Mouse (Mus musculus) ES-Bruce4 (cell line): ENCODE measurements around the gene Pole2. TPM values are rescaled to one million over a fixed set of nuclear protein-coding genes. Genes with fewer than 3 reads are reported as not detected.
"Not testable (repeated sequence)": the region's sequence is repeated elsewhere in the genome, so short reads cannot be mapped to it uniquely, and the experiment has no call there.

Experiments used
- H3K27ac ChIP-seq: 2 replicates; pipeline ENCODE4 v1.5.1; 2012; ENCODE audit warnings: low read length, inconsistent platforms; ENCODE audit not compliant: insufficient read depth
- H3K27me3 ChIP-seq: 2 replicates; pipeline ENCODE4 v1.6.1; 2012; ENCODE audit warnings: mild to moderate bottlenecking, low read length, inconsistent platforms; ENCODE audit not compliant: control insufficient read depth, poor library complexity, insufficient read depth, severe bottlenecking
- H3K36me3 ChIP-seq: 2 replicates; pipeline ENCODE4 v1.6.1; 2012; ENCODE audit warnings: inconsistent platforms, mild to moderate bottlenecking, low read length, moderate library complexity; ENCODE audit not compliant: control insufficient read depth, poor library complexity, insufficient read depth, severe bottlenecking
- H3K4me1 ChIP-seq: one replicate; pipeline ENCODE4 v1.8.1; 2011; ENCODE audit warnings: low read length; ENCODE audit not compliant: control insufficient read depth, insufficient read depth
- H3K4me3 ChIP-seq: 2 replicates; pipeline ENCODE4 v1.5.1; 2011; ENCODE audit warnings: low read depth, mild to moderate bottlenecking, low read length
- H3K9ac ChIP-seq: 2 replicates; pipeline ENCODE4 v1.6.1; 2012; ENCODE audit warnings: low read depth, mild to moderate bottlenecking, inconsistent platforms; ENCODE audit not compliant: poor library complexity, severe bottlenecking
- H3K9me3 ChIP-seq: replicated peaks from 2 replicates; pipeline ENCODE4 v1.6.1; 2012; ENCODE audit warnings: mild to moderate bottlenecking, low read length, inconsistent platforms; ENCODE audit not compliant: control insufficient read depth, poor library complexity, insufficient read depth, severe bottlenecking
- CTCF ChIP-seq: IDR thresholded peaks from one replicate; pipeline ENCODE4 v1.8.1; 2011; ENCODE audit warnings: low read depth, low read length
- EP300 ChIP-seq: IDR thresholded peaks from 2 replicates; pipeline ENCODE4 v1.6.1; 2011; ENCODE audit warnings: low read depth, low read length; ENCODE audit not compliant: insufficient read depth
- POLR2A ChIP-seq: IDR thresholded peaks from one replicate; pipeline ENCODE4 v1.8.1; 2011; ENCODE audit warnings: low read length; ENCODE audit not compliant: insufficient read depth
- polyA plus RNA-seq: library from polyadenylated mRNA; stranded (reverse); fragments of >200 nt; gene quantifications from 2 replicates; pipeline ENCODE4 v1.2.4, GENCODE M21; 2011; ENCODE audit warnings: low read depth; ENCODE audit not compliant: missing spikeins, insufficient read depth, insufficient read length

Gene Pole2
- polyA plus RNA-seq, 1 experiment: 26.6 TPM

GRCm38 (mm10) chr12:69177526-69177925 lies 50.5 kb downstream of the Pole2 start:
- no peak overlapping the region for H3K27ac ChIP-seq
- no peak overlapping the region for H3K4me3 ChIP-seq
- no peaks in the 10 kb centered on the region for H3K27me3 ChIP-seq
- peaks cover 15% of the 10 kb centered on the region for H3K36me3 ChIP-seq
- H3K9ac ChIP-seq: no peak overlapping the region
- no peaks in the 10 kb centered on the region for H3K9me3 ChIP-seq
- TF ChIP-seq EP300 (no peak), CTCF (no peak), POLR2A (no peak)
- H3K4me1 ChIP-seq: no peaks in the 10 kb centered on the region

GRCm38 (mm10) chr12:69175975-69176374 lies 52.0 kb downstream of the Pole2 start:
- Histone ChIP-seq H3K4me1 (no peaks in the 10 kb centered on the region), H3K27me3 (no peaks in the 10 kb centered on the region), H3K4me3 (no peak overlapping the region), H3K9ac (no peak overlapping the region), H3K9me3 (no peaks in the 10 kb centered on the region), H3K27ac (no peak overlapping the region), H3K36me3 (peaks cover 7% of the 10 kb centered on the region)
- TF ChIP-seq POLR2A (no peak), EP300 (no peak), CTCF (no peak)

GRCm38 (mm10) chr12:69171307-69171706 lies 56.7 kb downstream of the Pole2 start:
- Histone ChIP-seq H3K4me1 (peaks cover 2% of the 10 kb centered on the region), H3K9me3 (no peaks in the 10 kb centered on the region), H3K9ac (no peak overlapping the region), H3K36me3 (peaks cover 5% of the 10 kb centered on the region), H3K27ac (no peak overlapping the region), H3K27me3 (no peaks in the 10 kb centered on the region), H3K4me3 (no peak overlapping the region)
- TF ChIP-seq POLR2A (no peak), EP300 (no peak), CTCF (no peak)

- no peaks in the 10 kb centered on the region for H3K9me3 ChIP-seq
These were observed 59.4 kb downstream of the Pole2 start, which contains the start of gene Lrr1 for GRCm38 (mm10) chr12:69168461-69169106. Lrr1 (plus strand) TSS chr12:69168814.

GRCm38 (mm10) chr12:69167656-69168460 lies 60.1 kb downstream of the Pole2 start:
- peak overlapping the region; percentile 62 for H3K9ac ChIP-seq
- peaks cover 2% of the 10 kb centered on the region for H3K4me1 ChIP-seq
- H3K4me3 ChIP-seq: peak overlapping the region; percentile 86
- no peaks in the 10 kb centered on the region for H3K27me3 ChIP-seq
- TF ChIP-seq POLR2A: peak; percentile 44
- no peak for TF ChIP-seq CTCF
- no peak for TF ChIP-seq EP300
- H3K27ac ChIP-seq: no peak overlapping the region
- H3K36me3 ChIP-seq: no peaks in the 10 kb centered on the region
- no peaks in the 10 kb centered on the region for H3K9me3 ChIP-seq

More at GRCm38 (mm10) chr12:69168461-69169106, 59.4 kb downstream of the Pole2 start, which contains the start of gene Lrr1:
- H3K4me3 ChIP-seq: peak within 1 kb of the TSS; percentile 86
- H3K27ac ChIP-seq: no peak within 1 kb of the TSS
- peak within 1 kb of the TSS; percentile 62 for H3K9ac ChIP-seq
- H3K27me3 ChIP-seq: no peaks in the 10 kb centered on the region
- H3K4me1 ChIP-seq: peaks cover 2% of the 10 kb centered on the region
- no peaks in the 10 kb centered on the region for H3K36me3 ChIP-seq
- TF ChIP-seq POLR2A: peak; percentile 62
- TF ChIP-seq CTCF: no peak
- 0 out of 2 replicates have a peak, but pooled peaks have one; percentile 14 for TF ChIP-seq EP300

- H3K36me3 ChIP-seq, H3K4me3 ChIP-seq, H3K27me3 ChIP-seq, H3K9me3 ChIP-seq, H3K4me1 ChIP-seq, H3K27ac ChIP-seq, H3K9ac ChIP-seq: not testable (repeated sequence)
These were observed 61.0 kb downstream of the Pole2 start for GRCm38 (mm10) chr12:69166861-69167581.
